Mouse (Mus musculus) heart, embryonic 16.5 days (tissue): ENCODE results near the gene Selenoo. TPM values are rescaled to one million over a fixed set of nuclear protein-coding genes. Genes with fewer than 3 reads are reported as not detected.

Experiments used
- ATAC-seq: fragments of 200-750 bp; cut with Nextera tagmentation; replicated peaks from 2 replicates; pipeline ENCODE4 v1.8.0; 2017; ENCODE audit warnings: moderate number of reproducible peaks; ENCODE audit not compliant: insufficient read depth, low FRiP score; ENCODE audit errors: extremely low read depth
- H3K27ac ChIP-seq: fragments of 300-500 bp; sonication (generic); 2 replicates; pipeline ENCODE4 v1.5.1; 2014; ENCODE audit warnings: mild to moderate bottlenecking, low read length, control low read depth, moderate library complexity
- H3K27me3 ChIP-seq: fragments of 300-500 bp; sonication (generic); 2 replicates; pipeline ENCODE4 v1.6.1; 2014; ENCODE audit warnings: low read length, mixed read lengths; ENCODE audit not compliant: control insufficient read depth, insufficient read depth
- H3K36me3 ChIP-seq: fragments of 300-500 bp; sonication (generic); 2 replicates; pipeline ENCODE4 v1.6.1; 2014; ENCODE audit not compliant: control insufficient read depth, insufficient read depth
- H3K4me1 ChIP-seq: fragments of 300-500 bp; sonication (generic); 2 replicates; pipeline ENCODE4 v1.6.1; 2014; ENCODE audit warnings: low read length, mixed read lengths; ENCODE audit not compliant: control insufficient read depth, insufficient read depth
- H3K4me2 ChIP-seq: fragments of 300-500 bp; sonication (generic); 2 replicates; pipeline ENCODE4 v1.6.1; 2014; ENCODE audit warnings: low read depth, mild to moderate bottlenecking, control low read depth, low read length
- H3K4me3 ChIP-seq: fragments of 300-500 bp; sonication (generic); 2 replicates; pipeline ENCODE4 v1.5.1; 2014; ENCODE audit warnings: mild to moderate bottlenecking, control low read depth, low read length
- H3K9ac ChIP-seq: fragments of 300-500 bp; sonication (generic); 2 replicates; pipeline ENCODE4 v1.6.1; 2014; ENCODE audit warnings: low read length, control low read depth
- H3K9me3 ChIP-seq: fragments of 300-500 bp; sonication (generic); replicated peaks from 2 replicates; pipeline ENCODE4 v1.6.1; 2016; ENCODE audit warnings: low read length; ENCODE audit not compliant: control insufficient read depth
- WGBS: fragments of 180-500 bp; shearing (Covaris S2); extraction: QIAGEN DNeasy Blood & Tissue Kit; methylation state at CpG from one replicate; pipeline ENCODE4 v1.1.7; 2014; 5-methylcytosine and 5-hydroxymethylcytosine counted together
- polyA plus RNA-seq: library from polyadenylated mRNA; unstranded; fragments of >200 nt; fragmentation: Nextera tagmentation; extraction: Ambion mirVana; gene quantifications from 2 replicates; pipeline ENCODE4 v1.2.1, GENCODE M21; 2015

The Selenoo gene
- polyA plus RNA-seq, 1 experiment from 2014 or later: 11.0 TPM

- Histone ChIP-seq H3K4me3 (no peak overlapping the region), H3K9ac (no peak overlapping the region), H3K9me3 (no peaks in the 10 kb centered on the region), H3K4me1 (peaks cover 12% of the 10 kb centered on the region), H3K4me2 (no peak overlapping the region), H3K27ac (no peak overlapping the region), H3K36me3 (no peaks in the 10 kb centered on the region), H3K27me3 (peaks cover 50% of the 10 kb centered on the region)
- ATAC-seq: no peak
- WGBS: 56% methylated on average over 4 of the region's 4 CpGs
These were observed 59.0 kb downstream of the Selenoo start for GRCm38 (mm10) chr15:89147895-89148294.

DNA sequence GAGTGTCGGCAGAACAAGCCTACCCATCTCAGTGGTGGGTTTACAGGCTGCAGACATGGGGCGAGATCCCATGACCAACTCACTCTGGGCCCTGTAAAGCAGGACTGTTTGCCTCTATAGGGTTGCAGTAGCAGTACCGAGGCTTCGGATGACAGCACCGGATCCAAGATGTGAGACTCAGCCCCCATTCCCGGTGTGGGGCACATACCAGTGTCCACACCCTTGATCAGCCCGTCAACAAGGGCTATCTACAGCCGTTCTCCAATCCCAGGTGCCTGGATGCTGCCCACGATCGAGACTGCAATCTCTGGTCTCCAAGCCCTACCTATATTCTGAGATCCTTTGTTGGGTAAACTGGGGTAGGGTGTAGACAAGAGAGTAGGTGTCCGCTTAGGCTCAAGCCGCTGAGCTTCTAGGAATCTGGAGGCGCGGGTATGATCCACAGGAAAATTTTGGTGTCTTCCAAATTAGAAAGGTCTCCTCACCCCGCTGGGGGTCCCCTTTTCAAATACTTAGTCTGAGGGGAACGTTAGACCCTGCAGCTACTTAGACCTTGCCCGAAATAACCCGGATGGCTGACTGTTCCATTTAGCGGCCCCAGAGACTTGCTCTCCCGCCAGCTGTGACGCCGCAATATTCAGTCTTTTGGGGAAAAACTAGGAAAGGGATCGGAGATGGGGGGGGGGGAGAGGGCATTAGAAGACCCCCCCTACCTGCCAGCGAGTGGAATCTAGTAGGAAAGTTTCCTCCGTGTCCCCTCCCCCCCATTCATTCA is 59.8 kb downstream of the Selenoo start:
- Histone ChIP-seq H3K27ac (no peak overlapping the region), H3K27me3 (peaks cover 48% of the 10 kb centered on the region), H3K9ac (peak overlapping the region; percentile 71), H3K9me3 (no peaks in the 10 kb centered on the region), H3K4me3 (peak overlapping the region; percentile 78), H3K4me2 (peak overlapping the region; percentile 96), H3K4me1 (peaks cover 12% of the 10 kb centered on the region), H3K36me3 (no peaks in the 10 kb centered on the region)
- no peak for ATAC-seq
- WGBS: 8% methylated on average over 25 of the region's 25 CpGs

- H3K36me3 ChIP-seq: peaks cover 6% of the 10 kb centered on the region; the same call in 1 of the 2 replicates
- peak; percentile 66 for ATAC-seq
- peak within 1 kb of the TSS; percentile 71 for H3K9ac ChIP-seq
- H3K9me3 ChIP-seq: no peaks in the 10 kb centered on the region
- H3K4me3 ChIP-seq: peak within 1 kb of the TSS; percentile 78
- H3K27ac ChIP-seq: no peak within 1 kb of the TSS
- H3K4me2 ChIP-seq: peak within 1 kb of the TSS; percentile 96
- WGBS: under 1% methylated on average over 48 of the region's 61 CpGs
- peaks cover 12% of the 10 kb centered on the region for H3K4me1 ChIP-seq
- H3K27me3 ChIP-seq: peaks cover 41% of the 10 kb centered on the region
These were observed 60.6 kb downstream of the Selenoo start, which contains the start of gene Mapk11 for GRCm38 (mm10) chr15:89149271-89150040. Gene Mapk11, minus strand, starts transcription at chr15:89149628.

Other genes with a start within 250 kb of the Selenoo start
- 69.8 and 70.4 TPM in 2 replicates for gene Pim3, start 226.9 kb upstream of the Selenoo start, polyA plus RNA-seq
- gene Ttll8, start 134.7 kb upstream of the Selenoo start, polyA plus RNA-seq: not detected in 2 replicates
- 0.05 and 0.24 TPM in 2 replicates for gene Mlc1, start 110.1 kb upstream of the Selenoo start, polyA plus RNA-seq
- 77.6 and 85.3 TPM in 2 replicates for gene Mov10l1, start 106.2 kb upstream of the Selenoo start, polyA plus RNA-seq
- 1.3 and 1.4 TPM in 2 replicates for gene Panx2, start 29.4 kb upstream of the Selenoo start, polyA plus RNA-seq
- gene Trabd, start 14.0 kb upstream of the Selenoo start, polyA plus RNA-seq: 54.0 and 55.9 TPM in 2 replicates
- gene Tubgcp6, start 34.0 kb downstream of the Selenoo start, polyA plus RNA-seq: 9.1 and 9.8 TPM in 2 replicates
- gene Hdac10, start 39.6 kb downstream of the Selenoo start, polyA plus RNA-seq: 16.4 and 19.7 TPM in 2 replicates
- gene Mapk12, start 51.6 kb downstream of the Selenoo start, polyA plus RNA-seq: 17.7 and 18.4 TPM in 2 replicates
- 3.6 and 4.1 TPM in 2 replicates for gene Mapk11, start 60.5 kb downstream of the Selenoo start, polyA plus RNA-seq
- gene Plxnb2, start 91.7 kb downstream of the Selenoo start, polyA plus RNA-seq: 91.8 and 104 TPM in 2 replicates
- 18.9 and 19.0 TPM in 2 replicates for gene Dennd6b, start 107.4 kb downstream of the Selenoo start, polyA plus RNA-seq
- 18.2 and 21.3 TPM in 2 replicates for gene Ppp6r2, start 122.5 kb downstream of the Selenoo start, polyA plus RNA-seq
- 43.0 and 43.6 TPM in 2 replicates for gene Sbf1, start 226.2 kb downstream of the Selenoo start, polyA plus RNA-seq
- 0.19 and 0.42 TPM in 2 replicates for gene Adm2, start 233.6 kb downstream of the Selenoo start, polyA plus RNA-seq
- not detected in 2 replicates for gene Miox, start 245.3 kb downstream of the Selenoo start, polyA plus RNA-seq